Mouse (Mus musculus): Measurements from ENCODE around the gene Gpc5.

Gene Gpc5

GRCm38 (mm10) chr14:115831854-115832625, 740.0 kb downstream of the Gpc5 start:
- DNase-seq (ENCODE audit: low spot score), result no peak

- DNase-seq (ENCODE audit: low spot score), result no peak
Measured at GRCm38 (mm10) chr14:115843783-115844182, 751.8 kb downstream of the Gpc5 start.

DNA sequence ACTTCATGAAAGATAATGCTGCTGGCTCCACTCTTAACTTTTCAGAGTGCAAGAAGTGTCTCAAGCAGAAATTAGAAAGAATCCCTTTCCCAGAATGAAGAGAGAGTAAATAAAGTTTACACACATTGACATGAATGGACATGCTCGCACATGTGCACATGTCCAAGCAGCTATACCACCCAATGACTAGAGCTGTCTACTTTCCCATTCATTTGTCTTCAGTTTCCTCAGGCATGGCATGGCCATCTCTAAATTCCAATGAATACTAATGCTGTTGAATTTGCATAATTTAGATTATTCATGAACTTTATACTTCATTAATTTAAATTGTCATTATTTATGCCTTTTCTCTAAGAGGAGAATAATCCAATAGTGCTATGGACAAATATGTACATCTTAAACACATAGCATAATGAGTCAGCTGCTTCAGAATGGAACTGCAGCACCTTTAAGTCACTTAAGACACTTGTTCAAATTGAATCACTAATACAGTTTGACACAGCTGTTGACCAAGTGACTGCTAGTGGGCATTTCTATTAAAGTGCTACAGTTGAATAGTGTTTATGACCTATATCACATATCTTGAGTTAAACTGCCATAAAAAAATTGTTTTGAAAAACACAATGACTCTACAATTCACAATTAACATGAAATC, 752.9 kb downstream of the Gpc5 start:
- no peak for DNase-seq (ENCODE audit: low spot score)

DNA sequence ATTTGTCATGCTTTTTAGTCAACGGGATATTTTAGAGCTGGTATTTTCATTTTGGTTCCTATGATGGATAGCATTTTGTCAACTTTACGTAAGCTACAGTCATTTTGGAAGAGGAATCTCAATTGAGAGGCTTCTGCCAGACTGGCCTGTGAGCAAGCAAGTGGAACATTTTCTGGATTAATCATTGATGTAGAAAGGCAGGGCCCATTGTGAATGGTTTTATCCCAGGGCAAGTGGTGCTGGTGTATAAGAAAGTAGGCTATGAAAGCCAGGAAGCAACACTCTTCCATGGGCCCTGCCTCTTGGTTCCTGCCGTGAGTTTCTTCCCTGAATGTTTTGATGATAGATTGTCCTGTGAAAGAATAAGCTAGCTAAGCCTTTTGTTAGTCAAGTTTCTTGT, 777.1 kb downstream of the Gpc5 start:
- no peak for DNase-seq (ENCODE audit: low spot score)

- no peak for DNase-seq (ENCODE audit: low spot score)
Measured at GRCm38 (mm10) chr14:115976062-115976461, 884.0 kb downstream of the Gpc5 start.

- no peak for DNase-seq (ENCODE audit: low spot score)
Measured at GRCm38 (mm10) chr14:115979233-115979632, 887.2 kb downstream of the Gpc5 start.

GRCm38 (mm10) chr14:115990764-115991163, 898.7 kb downstream of the Gpc5 start:
- no peak for DNase-seq (ENCODE audit: low spot score)

- DNase-seq (ENCODE audit: low spot score), result no peak
Measured at GRCm38 (mm10) chr14:115993520-115994106, 901.6 kb downstream of the Gpc5 start.

DNA sequence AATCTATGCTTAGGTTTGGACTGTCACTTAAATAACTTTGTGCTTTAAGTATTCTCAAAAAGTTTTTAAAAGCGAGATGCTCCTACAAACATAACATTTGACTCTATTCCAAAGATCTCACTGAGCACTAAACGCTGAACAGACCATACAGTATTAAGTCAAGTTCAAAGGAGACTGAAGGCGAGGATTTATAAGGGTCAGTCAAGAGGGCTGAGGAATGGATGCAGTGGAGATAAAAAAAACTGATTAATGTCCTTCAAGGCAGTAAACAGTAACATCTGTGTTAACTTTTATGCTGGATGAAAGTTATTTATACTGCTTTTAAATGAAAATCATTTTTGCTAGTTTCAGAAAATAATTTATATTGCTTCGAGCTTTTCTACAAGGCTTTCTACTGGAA, 906.9 kb downstream of the Gpc5 start:
- DNase-seq (ENCODE audit: low spot score), result no peak

DNA sequence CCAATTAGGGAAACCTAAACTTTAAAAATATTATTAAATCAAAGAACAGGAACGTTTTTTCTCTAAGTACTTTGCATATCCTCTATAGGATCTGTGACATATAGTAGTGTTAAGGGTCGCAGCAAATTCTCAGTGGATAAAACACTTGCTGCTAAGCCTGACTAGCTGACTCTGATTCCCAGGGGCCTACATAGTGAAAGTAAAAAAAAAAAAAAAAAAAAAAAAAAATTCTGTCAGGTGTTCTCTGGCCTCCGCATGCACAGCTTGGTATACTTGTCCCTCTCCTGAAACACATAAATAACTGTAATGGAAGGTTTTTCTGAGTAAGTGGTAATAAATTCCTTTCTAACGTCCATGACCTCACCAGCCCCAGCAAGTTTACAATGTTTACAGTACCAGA, 995.0 kb downstream of the Gpc5 start:
- DNase-seq (ENCODE audit: low spot score), result no peak

DNA sequence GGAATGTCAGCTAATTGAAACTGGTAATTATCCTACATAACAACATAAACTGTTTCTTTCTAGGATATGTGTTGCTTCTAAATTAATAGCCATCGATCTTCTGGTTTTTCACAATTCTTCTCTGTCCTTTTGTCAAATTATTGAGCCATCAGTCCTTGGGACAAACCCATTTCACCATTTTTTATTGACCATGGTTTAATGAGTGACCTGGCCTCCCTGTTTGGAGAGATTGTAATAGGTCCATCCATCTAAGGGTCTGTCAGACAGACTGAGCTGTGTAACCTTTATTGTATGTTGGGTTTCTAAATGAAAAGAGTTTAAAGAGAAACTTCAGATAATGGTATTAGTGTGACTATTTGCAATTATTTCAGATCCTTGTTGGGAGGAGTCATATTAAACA, 1035.9 kb downstream of the Gpc5 start:
- no peak for DNase-seq (ENCODE audit: low spot score)

- DNase-seq (ENCODE audit: low spot score), result no peak
Measured at GRCm38 (mm10) chr14:116137330-116137729, 1045.3 kb downstream of the Gpc5 start.

- no peak for DNase-seq (ENCODE audit: low spot score)
Measured at GRCm38 (mm10) chr14:116137772-116138171, 1045.8 kb downstream of the Gpc5 start.

DNA sequence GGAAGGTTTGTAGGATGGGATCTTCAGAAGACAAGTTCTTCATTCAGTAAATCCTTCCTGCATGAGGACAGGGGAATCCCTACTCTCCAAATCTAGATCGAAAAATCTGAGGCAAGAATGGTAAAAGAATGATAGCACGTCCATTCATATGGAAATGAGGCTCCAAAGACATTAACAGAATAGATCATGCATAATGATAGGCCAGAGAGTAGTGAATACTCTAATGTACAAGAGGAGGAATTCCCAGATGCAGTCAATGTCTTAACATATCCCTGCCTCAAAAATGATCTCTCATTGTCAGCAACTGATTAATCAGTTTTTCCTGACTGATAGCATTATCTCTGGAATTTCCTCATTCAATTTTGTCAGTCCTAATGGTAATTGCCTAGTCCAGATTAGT, 1070.6 kb downstream of the Gpc5 start:
- no peak for DNase-seq (ENCODE audit: low spot score)

DNA sequence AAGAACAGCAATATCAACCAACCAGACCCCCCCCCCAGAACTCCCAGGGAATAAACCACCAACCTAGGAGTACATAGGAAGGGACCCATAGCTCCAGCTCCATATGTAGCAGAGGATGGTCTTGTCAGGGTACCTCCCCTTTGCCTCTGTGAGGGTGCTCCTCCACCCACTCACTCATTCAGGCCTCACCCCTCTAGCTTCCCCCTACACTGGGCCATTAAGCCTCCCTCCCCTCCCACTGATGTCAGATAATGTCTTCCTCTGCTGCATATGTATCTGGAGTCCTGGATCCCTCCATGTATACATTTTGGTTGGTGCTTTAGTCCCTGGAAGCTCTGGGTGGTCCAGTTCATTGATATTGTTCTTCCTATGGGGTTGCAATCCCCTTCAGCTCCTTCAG, 1075.4 kb downstream of the Gpc5 start:
- no peak for DNase-seq (ENCODE audit: low spot score)

DNA sequence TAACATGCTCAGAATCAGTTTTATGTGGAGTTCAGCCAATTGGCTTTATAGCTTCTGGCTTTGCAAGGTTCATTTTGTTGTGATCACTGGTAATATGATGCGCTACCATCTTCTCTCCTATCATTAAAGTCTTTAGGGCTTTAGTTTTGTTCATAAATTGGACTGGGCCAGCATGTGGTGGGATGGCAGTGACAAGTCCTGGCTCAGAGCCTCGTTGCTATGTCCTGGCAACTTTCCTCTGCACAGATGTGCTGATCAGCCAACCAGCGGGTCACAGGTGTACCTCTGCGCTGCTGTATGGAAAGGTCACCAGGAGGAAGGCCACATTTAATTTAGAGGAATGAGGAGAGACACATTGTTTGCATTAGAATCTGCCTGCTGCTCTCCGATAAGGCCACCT, 1077.1 kb downstream of the Gpc5 start:
- DNase-seq (ENCODE audit: low spot score), result no peak

- no peak for DNase-seq (ENCODE audit: low spot score)
Measured at GRCm38 (mm10) chr14:116186981-116187380, 1095.0 kb downstream of the Gpc5 start.

DNA sequence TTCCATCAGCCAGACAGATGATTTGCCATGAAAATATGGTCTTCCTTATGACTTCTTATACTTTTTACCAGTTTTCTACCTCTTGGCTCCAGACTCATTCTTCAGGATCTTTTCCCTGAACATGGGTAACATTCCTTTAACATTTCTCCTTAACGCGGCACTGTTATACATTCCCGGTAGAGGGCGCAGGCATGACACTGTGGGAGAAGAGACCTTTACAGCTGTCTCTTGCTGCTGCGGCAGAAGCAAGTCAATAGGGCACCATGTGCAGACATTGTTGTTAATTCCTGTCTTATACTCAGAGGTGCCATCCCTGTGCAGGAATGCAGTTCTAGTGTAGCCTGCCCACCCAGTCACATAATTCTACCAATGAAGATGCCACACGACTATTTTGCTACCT, 1115.0 kb downstream of the Gpc5 start:
- DNase-seq (ENCODE audit: low spot score), result peak; percentile 6

GRCm38 (mm10) chr14:116208581-116208980, 1116.6 kb downstream of the Gpc5 start:
- DNase-seq (ENCODE audit: low spot score), result no peak

DNA sequence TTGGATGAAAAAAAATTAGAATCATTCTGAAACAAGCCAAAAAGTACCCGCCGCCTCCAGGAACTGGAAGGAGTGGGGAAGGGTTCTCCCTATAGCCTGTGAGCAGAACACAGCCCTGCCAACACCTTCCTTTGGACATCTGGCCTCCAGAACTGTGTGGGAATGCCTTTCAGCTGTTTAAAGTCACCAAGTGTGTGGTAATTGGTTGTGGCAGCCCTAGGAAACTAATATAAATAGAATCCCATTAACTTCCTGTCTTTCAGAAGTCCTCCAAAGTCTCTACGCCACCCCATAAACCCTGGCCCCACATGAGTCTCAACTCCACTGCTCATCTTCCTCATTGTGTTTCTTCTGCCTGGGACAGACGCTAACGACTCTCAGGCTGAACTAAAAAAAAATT, 1117.0 kb downstream of the Gpc5 start:
- DNase-seq (ENCODE audit: low spot score), result no peak

- DNase-seq (ENCODE audit: low spot score), result no peak
Measured at GRCm38 (mm10) chr14:116210304-116210703, 1118.3 kb downstream of the Gpc5 start.

DNA sequence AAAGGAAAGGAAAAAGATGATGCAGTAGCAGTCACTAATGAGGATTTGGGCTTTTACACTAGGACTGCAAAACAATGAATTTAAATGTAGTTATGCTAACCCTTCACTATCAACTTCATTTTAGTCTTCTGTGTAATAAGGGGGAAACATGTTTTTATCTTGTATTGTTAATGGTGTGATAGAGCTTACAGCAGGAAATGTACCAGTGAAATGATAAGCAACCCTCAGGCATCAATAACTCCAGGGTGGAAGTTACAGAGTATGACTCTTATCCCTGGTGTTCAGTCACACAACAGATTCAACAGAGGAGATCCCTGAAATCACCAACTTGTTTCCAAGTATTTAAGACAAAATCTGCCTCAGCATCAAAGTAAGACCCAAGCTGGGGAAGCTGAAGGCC, 1120.0 kb downstream of the Gpc5 start:
- no peak for DNase-seq (ENCODE audit: low spot score)

- DNase-seq (ENCODE audit: low spot score), result no peak
Measured at GRCm38 (mm10) chr14:116258126-116258525, 1166.1 kb downstream of the Gpc5 start.

Measured in testis, postnatal 14 days (tissue).